Mouse (Mus musculus) cerebellum, adult 11 months (tissue): Measurements from ENCODE around the gene Fchsd2.

ENCODE experiments used
- DNase-seq: peaks from one replicate; pipeline ENCODE4 v3.0.0; 2022

Gene Fchsd2

GRCm38 (mm10) chr7:101072123-101072740 lies 20.4 kb upstream of the Fchsd2 start:
- no peak for DNase-seq

GRCm38 (mm10) chr7:101074170-101074767 lies 18.4 kb upstream of the Fchsd2 start:
- DNase-seq: no peak

- DNase-seq: no peak
Observed at GRCm38 (mm10) chr7:101083562-101084166, 9.0 kb upstream of the Fchsd2 start.

GRCm38 (mm10) chr7:101084816-101085456 lies 7.7 kb upstream of the Fchsd2 start:
- no peak for DNase-seq

GRCm38 (mm10) chr7:101085779-101086178 lies 6.9 kb upstream of the Fchsd2 start:
- no peak for DNase-seq

GRCm38 (mm10) chr7:101088687-101089086 lies 4.0 kb upstream of the Fchsd2 start:
- DNase-seq: no peak

- DNase-seq: no peak
Observed at GRCm38 (mm10) chr7:101089242-101089641, 3.4 kb upstream of the Fchsd2 start.

- no peak for DNase-seq
Observed at GRCm38 (mm10) chr7:101093231-101093630, 568 bp downstream of the Fchsd2 start.

- DNase-seq: no peak
Observed at GRCm38 (mm10) chr7:101094746-101095145, 2.1 kb downstream of the Fchsd2 start.

GRCm38 (mm10) chr7:101095560-101095959 lies 2.9 kb downstream of the Fchsd2 start:
- DNase-seq: no peak

- no peak for DNase-seq
Observed at GRCm38 (mm10) chr7:101096576-101096975, 3.9 kb downstream of the Fchsd2 start.

- DNase-seq: no peak
Observed at GRCm38 (mm10) chr7:101097084-101097483, 4.4 kb downstream of the Fchsd2 start.

- DNase-seq: no peak
Observed at GRCm38 (mm10) chr7:101099981-101100380, 7.3 kb downstream of the Fchsd2 start.

- peak; percentile 75 for DNase-seq
Observed at GRCm38 (mm10) chr7:101101156-101101691, 8.6 kb downstream of the Fchsd2 start.

- no peak for DNase-seq
Observed at GRCm38 (mm10) chr7:101106666-101107065, 14.0 kb downstream of the Fchsd2 start.

GRCm38 (mm10) chr7:101107073-101107810 lies 14.6 kb downstream of the Fchsd2 start:
- DNase-seq: no peak

GRCm38 (mm10) chr7:101107968-101108652 lies 15.4 kb downstream of the Fchsd2 start:
- DNase-seq: peak; percentile 98

- DNase-seq: no peak
Observed at GRCm38 (mm10) chr7:101108653-101109005, 16.0 kb downstream of the Fchsd2 start.

- DNase-seq: peak; percentile 50
Observed at GRCm38 (mm10) chr7:101109006-101109855, 16.6 kb downstream of the Fchsd2 start.

GRCm38 (mm10) chr7:101109856-101110350 lies 17.2 kb downstream of the Fchsd2 start:
- no peak for DNase-seq

- DNase-seq: no peak
Observed at GRCm38 (mm10) chr7:101113410-101113809, 20.7 kb downstream of the Fchsd2 start.
